Mouse (Mus musculus) gastrocnemius, postnatal 10 days (tissue): ENCODE results near the gene Tob2. TPM values are rescaled to one million over a fixed set of nuclear protein-coding genes. Genes with fewer than 3 reads are reported as not detected.

Source experiments
- DNase-seq: peaks from one replicate; pipeline ENCODE4 v3.0.0; 2021; ENCODE audit warnings: mixed read lengths
- long read RNA-seq, 2 experiments: library from polyadenylated mRNA; stranded (forward); transcript quantifications; one replicate each; pipeline ENCODE4 v2.0.0; 2021
- total RNA-seq, 2 experiments: library from RNA; stranded (reverse); gene quantifications; 2 replicates each; pipeline ENCODE4 v1.2.3; 2021

The Tob2 gene
- 10 to 100 TPM; 38.1 to 80.4 TPM for total RNA-seq
- long read RNA-seq, experiment 1, full-length matches to known transcripts, result 17 of 31 reads
- long read RNA-seq, experiment 1, partial matches to known transcripts, result 0 of 31 reads
- long read RNA-seq, experiment 1, other reads (novel, unspliced or antisense), result 14 of 31 reads
- long read RNA-seq, experiment 2, full-length matches to known transcripts, result 32 of 61 reads
- long read RNA-seq, experiment 2, partial matches to known transcripts, result 0 of 61 reads
- long read RNA-seq, experiment 2, other reads (novel, unspliced or antisense), result 29 of 61 reads

DNA sequence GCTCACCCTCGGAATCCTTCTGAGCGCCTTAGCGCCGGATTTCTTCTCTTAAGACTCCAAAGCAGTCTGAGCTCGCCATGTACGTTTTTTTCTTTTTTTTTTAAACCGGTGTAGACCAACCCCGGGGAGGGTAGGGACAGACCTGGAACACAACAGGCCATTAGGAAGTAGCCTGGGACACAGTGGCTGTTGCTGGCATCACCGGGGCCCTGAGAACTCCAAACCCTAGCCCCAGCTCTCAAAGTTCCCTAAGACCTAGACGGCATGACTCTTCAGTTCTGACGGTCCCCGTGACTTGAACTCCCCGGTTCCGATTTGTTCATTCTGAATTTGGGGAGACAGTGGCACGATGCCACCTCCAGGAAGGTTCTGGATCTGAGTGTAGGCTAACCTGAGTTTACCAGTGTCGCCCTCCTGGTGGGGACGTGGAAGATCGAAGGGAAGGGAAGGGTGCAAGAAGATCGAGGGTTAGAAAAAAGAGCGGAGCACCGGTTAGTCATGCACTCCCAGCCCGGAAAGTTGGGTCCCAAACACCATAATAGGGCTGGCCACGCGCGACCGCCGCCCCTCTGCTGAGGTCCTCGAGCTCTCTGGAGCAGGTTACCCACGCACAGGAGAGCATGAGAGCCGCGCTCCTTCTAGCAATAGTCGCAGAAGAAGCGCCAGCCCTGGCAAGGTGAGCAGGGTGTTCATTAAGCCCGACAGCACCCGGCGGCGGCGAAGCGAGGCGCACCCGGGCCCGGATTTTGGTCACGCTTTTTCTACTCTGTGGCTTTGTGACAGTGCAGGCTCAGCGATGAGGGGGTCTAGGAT lies at the start of gene Tob2:
Gene Tob2 (minus strand): TSS at position 280 of the 813 bp plus-strand sequence.
- peak; percentile 70 for DNase-seq

DNA sequence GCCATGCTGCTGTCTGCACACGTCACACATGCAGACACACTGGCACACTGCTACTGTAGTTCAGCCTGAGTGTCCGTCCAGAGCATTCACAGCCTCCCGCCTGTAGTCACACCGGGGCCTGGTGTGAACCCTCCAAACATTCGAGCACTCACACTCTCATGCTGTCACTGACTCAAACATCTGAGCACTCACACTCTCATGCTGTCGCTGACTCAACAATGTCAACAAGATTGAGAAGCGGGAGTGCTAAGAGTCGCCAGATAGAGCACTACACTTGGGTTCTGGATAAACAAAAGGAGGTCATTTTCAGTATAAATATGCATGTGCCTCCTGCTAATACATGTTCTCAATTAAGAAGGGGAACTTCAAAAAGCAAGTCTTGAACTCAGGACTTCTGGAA lies 49.4 kb upstream of the Tob2 start:
- no peak for DNase-seq

DNA sequence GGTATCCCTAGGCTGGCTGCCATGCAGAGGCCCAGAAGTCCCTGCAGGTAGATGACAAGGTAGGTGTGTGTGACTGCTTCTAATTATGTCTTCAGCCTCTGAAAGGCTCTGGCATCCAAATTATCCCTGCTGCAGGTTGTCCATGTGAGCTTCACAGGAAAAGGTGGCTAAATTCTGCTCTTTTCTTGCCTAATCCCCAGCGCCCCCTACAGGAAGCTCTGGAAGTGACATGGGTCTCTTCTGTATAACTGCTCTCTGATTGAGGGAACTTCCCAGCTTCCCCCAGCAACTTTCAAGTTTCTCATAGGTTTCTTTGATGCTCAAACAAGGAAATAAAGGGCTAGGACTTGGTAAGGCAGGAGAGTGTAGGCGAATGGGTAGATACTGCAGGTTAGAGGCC lies 46.3 kb upstream of the Tob2 start:
- peak; percentile 81 for DNase-seq

DNA sequence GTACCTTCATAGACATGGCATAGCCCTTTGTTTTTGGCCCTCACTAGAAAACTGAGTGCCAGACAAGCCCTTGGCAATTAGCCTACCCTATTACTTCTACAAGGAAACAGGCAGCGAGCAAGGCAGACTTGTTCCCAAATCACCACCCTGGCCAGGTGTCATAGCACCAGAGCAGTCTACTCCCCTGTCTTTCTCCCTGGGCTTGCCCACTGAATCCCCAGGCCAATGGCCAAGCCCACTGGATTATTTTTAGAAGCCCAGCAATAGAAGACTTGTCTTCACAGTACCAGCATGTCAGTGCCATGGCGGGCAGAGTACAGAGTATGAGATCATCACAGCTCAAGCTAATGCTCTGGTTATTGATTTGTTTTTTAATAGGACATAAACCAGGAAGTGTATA lies 40.2 kb upstream of the Tob2 start:
- no peak for DNase-seq

DNA sequence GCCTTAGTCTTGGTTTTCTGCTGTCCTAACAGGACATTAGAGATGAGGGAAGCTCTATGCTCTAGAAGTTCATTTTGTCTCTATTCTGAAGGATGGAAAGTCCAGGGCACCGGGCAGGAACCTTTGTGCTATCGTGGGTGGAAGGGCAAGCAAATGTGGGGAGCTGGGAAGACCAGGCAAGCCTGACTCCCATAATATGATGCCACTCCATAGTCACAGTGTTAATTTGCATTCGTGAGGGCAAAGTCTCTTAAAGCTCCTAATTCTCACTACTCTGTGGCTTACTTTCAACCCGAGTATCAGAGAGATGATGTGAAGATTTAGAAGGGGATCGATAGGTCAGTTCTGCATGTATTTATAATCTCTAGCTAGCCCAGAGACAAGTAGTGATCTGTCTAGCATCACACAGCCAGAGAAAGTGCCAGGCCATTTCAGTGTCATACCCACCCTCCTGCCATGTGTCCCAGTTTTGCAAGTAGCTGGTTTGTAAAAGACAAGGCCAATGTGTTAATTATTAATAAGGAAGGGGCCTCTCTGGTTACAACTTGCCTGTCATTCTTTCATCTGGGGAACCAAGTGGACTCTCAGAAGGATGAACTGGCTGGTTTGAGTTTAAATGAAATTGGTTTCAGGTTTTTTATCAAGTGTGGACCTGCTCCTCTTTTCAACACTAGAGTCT lies 39.1 kb upstream of the Tob2 start:
- no peak for DNase-seq

DNA sequence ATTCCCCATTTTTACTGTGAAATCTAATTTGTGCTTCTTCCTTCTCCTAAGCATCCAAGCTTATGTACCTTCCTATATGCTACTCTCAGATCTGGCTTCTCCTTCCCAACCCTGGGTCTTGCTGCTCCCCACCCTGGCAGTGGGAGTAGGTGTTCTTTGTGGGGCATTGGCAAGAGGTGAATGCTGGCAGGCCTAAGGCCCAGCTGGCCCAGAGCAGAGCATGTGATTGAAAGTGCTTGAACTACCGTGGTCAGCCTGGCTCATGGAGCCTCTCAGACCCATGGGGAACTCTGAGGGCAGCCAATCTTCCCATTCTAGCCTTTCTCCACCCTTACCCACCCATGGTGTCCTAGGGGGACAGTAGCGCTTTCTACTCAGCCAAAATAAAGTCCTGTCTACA lies 37.8 kb upstream of the Tob2 start:
- DNase-seq, result no peak

DNA sequence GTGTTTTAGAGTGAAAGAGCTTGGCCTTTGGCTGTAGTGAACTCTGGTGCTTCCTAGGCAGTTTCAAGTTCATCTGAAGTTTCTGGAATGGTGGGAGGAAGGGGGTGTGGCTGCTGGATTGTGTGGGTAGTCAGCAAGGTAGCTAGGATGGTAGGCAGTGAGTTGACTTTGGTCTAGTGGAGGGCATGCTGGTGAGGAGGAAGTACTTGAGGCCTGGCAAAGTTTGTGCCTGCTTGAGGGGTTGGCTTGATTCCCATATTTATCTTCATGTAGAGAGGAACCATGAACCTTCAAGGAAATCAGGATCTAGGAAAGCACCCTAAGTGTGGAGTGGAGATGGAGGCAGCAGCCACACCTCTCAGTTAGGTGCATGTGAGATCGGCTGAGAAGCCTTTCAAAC lies 35.4 kb upstream of the Tob2 start:
- no peak for DNase-seq

DNA sequence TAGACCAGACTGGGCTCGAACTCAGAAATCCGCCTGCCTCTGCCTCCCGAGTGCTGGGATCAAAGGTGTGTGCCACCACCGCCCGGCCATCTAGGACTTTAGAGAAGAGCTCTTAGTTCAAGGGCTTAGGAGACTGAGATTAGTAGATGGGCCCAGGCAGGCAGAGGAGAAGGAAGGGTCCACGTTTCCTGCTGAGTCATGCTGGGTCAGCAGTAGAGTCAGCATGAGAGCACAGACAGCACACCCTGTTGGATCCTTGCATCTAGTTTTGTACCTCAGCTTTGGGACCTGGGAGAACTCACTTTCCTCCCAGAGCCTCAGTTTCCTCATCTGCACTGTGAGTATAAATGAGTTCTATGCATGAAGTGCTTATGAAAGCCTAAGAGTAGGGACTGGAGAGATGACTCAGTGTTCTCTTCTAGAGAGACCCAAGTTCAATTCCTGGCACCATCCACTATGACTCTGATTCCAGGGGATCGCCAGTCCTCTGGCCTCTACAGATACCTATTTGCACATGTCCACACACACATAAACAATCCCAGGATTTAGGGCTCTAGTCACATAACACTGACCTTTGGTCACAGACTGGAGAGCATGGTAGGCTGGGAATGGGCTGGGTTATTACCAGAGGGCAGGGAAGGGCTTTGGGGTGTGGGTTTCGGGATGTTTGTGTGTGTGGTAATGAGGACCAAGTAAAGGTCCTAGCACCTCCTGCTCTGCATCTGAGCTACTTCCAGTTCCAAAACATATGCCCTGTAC lies 33.4 kb upstream of the Tob2 start:
- DNase-seq, result no peak

DNA sequence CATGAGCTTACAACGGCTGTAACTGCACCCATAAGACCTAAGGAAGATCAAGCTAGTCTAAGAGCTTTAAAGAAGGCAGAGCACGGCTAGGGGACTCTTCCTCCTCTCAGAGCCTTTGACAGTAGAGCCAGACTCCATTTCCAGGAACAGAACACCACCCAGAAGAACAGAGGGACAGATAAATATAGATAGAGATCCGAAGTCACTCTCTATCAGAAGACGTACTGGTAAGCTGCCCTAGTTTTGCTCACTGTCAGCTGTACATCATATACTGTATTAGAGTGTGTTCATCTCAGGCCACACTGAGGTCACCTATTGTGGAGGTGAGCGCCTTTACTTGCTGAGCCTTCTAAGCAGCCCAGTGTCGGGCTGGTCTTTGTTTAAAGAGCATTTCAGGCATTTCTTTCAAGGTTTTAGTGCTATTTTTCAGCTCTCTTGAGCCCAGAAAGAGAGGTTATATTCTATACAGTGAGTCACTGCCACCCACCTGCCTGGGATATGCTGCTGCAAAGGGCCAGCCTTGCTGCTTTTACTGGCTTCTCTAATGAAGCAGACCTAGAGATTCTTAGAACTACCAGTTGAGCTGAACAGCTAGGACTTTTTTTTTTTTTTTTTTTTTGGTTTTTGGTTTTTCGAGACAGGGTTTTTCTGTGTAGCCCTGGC lies 32.7 kb upstream of the Tob2 start:
- DNase-seq, result no peak

DNA sequence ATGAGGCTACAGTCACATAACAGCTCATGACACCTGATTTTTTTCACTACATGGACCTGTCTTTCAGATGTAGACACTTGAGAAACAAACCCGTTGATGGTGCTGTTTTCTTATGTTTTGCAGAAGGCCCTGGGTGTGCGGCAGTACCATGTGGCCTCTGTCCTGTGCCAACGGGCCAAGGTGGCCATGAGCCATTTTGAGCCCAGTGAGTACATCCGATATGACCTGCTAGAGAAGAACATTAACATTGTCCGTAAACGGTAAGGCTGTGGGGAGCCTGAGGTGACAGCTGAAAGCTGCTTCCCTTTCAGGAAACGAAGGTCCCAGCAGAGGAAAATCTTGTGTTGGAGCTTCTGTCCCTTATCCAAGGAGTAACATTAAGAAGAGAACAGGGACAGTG lies 30.6 kb upstream of the Tob2 start:
- DNase-seq, result no peak

DNA sequence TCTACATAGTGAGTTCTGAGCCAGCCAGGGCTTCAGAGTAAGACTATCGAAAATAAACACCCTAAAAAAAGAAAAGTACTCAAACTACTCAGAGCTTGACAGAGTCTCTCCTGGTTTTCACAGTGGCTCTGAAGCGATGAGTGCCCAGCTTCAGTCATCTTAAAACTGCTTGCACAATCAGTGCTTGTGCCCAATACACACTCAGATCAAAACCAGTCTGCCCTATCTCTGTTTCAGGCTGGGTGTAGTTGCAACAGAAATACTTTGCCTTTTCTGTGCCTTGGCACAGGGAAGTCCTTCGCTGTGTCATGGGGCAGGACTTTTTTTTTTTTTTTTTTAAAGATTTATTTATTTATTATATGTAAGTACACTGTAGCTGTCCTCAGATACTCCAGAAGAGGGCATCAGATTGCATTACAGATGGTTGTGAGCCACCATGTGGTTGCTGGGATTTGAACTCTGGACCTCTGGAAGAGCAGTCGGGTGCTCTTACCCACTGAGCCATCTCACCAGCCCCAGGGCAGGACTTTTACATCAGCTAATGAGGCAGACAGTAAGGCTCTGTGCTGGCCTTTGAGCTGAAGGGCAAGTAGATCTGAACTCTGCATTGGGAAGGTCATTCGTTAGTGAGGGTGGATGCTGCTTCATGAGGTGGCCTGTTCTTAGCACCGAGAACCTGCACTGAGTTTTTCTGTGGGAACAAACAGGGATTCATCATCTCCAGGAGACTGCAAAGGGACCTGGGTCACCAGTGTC lies 28.4 kb upstream of the Tob2 start:
- DNase-seq, result no peak

DNA sequence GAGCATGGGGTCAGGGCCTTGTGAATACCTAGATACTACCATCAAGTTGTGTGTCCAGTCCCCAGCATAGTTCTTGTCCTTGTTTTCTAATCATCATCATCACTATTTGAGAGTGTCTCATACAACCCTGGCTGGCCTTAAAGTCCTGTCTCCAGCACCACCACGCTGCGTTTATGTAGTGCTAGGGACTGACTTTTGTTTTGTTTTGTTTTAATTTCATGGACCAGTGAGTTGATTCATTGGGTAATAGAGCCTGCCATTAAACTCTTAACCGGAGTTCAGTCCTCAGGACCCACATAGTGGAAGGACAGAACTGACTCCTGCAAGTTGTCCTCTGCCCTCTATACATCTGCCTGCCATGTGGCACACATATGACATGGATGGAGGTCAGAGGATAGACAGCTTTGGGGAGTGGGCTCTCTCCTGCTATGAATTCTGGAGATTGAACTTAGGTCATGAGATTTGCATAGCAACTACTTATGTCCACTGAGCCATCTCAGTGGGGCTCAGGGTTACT lies 26.9 kb upstream of the Tob2 start:
- DNase-seq, result no peak

DNA sequence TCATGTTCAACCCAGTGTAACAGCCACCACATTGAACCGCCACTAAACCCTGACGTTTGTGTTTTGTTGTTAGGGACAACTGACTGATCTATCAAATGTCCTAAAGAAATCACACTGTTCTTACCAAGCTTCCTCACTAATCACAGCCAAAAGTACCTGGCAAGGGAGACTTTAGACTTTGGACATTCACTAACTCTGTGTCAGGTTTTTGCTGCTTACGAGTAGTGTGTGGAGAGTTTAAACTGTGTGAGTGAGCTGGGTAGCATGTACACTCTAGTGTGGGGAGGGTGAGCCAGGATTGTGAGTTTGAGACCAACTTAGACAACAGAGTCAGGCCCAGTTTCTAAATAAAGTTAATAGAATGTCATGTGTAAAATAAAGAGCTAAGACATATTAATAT lies 23.8 kb upstream of the Tob2 start:
- no peak for DNase-seq

DNA sequence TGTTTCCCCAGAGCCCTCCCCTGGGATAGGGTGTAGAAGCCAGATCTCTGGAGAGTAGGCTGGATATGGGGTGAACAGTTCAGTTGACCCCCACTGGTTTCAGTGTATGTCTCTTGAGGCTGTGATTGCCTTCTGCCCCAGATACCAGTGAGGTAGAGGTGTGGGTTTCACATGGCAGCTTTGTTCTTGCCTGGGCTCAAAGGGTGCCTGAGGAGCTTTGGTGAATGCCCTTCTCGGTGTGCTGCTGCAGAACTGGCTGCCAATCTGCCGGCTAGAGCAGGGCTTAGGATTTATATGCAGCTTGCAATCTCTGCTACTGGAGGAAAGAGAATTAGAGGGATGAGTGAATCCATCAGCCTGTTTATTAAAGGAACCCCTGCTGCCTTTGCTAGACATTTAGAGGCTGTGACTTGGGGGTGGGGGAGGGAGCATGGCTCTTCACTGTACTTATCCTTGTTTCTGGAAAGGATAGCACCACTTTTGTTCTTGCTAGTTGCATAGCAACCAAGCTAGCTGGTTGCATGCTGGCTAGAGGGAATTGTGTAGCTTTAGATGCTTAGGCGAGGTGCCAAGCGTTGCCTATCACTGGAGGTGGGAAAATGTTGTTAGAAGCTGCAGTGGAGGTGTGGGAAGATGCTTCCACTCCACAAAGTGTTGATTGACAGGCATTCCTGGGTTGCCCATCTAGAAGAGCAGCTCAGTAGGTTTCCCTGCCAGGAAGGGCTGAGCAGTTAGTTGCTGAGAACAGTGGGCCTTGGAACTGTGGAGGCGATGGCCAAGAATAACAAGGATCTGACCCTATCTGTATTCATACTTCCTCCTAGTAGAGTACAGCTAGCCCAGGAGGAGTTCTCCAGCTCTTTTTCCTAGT lies 21.2 kb upstream of the Tob2 start:
- no peak for DNase-seq

DNA sequence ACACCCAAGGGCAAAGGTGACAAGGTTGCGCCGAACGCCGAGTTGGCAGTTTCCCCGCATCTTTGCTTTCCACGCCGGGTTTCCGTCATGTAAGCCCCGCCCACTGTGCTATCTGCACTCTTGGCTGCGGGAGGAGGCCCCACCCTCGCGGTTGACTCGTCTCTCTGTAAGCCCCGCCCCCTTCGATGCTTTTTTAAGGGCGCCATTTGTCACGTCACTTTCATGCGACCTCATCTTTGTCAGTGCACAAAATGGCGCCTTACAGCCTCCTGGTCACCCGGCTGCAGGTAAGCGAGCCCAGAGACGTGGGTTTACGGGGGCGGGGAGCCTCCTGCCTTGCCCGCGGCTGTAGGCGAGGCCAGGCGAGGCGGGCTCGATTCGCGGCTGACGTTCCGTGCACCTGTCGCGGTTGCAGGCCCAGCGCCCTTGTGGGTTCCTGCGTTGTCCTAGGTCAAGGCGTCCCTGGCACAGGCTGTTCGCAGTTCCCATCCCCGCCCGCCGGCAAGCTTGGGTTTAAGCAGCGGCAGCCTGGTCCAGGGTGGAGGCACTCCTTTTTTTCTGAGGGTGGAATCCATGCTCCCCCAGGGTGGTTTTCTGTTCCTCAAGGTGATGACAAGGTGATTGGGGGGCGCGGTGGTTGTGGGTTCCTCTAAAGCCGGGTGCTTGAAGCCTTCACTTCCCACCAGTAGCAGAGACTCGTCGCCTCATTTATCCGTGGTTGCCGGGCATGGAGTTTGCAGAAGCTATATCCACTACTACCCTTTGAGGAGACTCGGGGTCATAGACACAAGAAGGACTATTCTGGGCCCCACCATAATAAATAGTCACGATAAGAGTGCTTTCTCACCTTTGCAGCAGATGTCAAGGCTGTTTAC lies 13.9 kb upstream of the Tob2 start, which contains the start of gene Aco2:
Gene Aco2 (plus strand): TSS at position 48 of the 875 bp plus-strand sequence.
- DNase-seq, result peak; percentile 99

DNA sequence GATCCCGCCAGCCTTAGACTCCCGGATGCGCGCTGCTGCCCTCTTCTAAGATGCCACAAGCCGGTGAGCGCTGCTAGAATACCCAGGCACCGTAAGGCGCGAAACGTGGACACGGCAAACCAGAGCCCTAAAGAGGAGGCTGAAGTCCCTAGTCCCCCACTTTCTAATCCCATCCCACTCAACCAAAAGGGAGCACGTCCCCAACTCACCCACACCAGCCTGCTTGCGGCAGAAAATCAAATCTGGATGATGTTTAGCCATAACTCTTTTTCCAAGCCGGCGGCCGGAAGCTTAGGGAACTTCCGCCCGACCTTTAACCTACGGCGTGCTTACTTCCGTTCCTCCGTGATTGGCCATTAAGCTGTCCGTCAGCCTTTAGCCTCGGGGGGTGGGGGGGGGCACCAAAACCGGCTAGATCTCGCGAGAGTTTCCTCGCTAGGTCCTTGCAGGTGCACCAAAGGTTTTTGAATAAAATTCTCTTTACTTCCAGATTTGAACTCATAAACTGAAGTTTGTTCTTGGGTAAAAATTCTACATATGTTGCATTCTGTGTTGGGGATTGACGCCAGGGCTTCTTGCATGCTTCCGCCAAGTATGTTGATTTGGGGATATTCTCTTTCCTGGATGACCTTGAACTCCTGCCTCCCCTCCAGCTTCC lies 13.1 kb upstream of the Tob2 start, which contains the start of gene Phf5a:
Gene Phf5a (minus strand): TSS at position 308 of the 658 bp plus-strand sequence.
- peak; percentile 84 for DNase-seq

DNA sequence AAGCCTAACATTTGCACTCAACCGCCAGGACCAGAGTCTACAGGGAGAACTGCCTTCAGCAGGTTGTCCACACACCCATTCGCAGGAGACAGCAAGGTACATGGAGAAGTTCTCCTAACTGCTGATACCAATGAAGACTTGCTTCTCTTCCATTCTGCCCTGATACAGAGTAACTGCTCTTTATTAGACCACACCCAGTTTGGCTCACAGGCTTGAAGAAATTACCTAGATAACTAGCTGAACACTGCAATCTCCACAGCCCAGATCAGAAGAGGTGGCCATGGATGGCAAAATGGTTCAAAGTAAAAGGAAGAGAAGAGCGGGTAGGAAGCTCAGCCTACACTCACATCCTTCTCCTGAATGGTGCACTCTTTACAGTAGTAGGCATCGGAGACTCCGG lies 11.4 kb upstream of the Tob2 start:
- DNase-seq, result no peak

DNA sequence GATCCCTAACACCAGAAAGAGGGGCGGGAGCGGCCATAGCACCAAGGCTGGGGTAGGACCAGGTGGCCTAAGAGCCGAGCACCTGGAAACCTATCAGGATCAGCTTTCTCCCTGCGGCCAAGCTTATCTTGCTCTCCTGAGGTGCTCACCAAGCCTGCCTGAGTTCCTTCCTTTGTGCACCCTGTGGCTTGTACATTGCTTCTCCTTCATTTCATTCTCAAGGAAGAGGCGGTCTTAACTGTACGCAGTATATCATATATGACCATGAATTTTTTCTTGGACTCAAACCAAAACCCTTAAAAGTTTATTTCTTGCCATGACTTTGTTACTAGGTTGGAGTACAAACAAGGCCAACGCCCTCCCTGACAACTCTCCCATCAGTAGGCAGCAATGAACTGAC lies 5.6 kb upstream of the Tob2 start:
- no peak for DNase-seq
